8 mouse cellular contexts compared by ENCODE assay signal in genomic region chr2:158376123-158376687, GRCm38 (mm10). TPM values are rescaled to one million over a fixed set of nuclear protein-coding genes. Genes with fewer than 3 reads are reported as not detected.
DNase-seq lines count a peak whose midpoint lies in the region; ATAC-seq and TF ChIP-seq lines count a peak whose summit lies in the region.

No protein-coding gene starts in this region.

- H3K4me3 ChIP-seq in kidney, adult 2 months (ENCODE audit: insufficient read depth, low read depth, low read length): peak overlapping the region; percentile 58
- peak overlapping the region; percentile 44 for H3K4me3 ChIP-seq in hindbrain, postnatal 0 days (ENCODE audit: low read length)
- peak overlapping the region; percentile 66 for H3K4me3 ChIP-seq in midbrain, postnatal 0 days (ENCODE audit: low read depth, low read length)

- no peaks in the 10 kb centered on the region for H3K27me3 ChIP-seq in kidney, adult 2 months (replicated peaks; ENCODE audit: control insufficient read depth, insufficient read depth, low read length)
- H3K27me3 ChIP-seq in hindbrain, postnatal 0 days (ENCODE audit: insufficient read depth, low read length): no peaks in the 10 kb centered on the region
- no peaks in the 10 kb centered on the region for H3K27me3 ChIP-seq in midbrain, postnatal 0 days (ENCODE audit: insufficient read depth, low read length)

- H3K9ac ChIP-seq in hindbrain, postnatal 0 days (replicated peaks; ENCODE audit: low read length): peak overlapping the region; percentile 72
- peak overlapping the region; percentile 96 for H3K9ac ChIP-seq in midbrain, postnatal 0 days (replicated peaks; ENCODE audit: low read length, poor library complexity, severe bottlenecking)

- intact Hi-C loops in gastrocnemius, postnatal 14 days (cut with DNase I; ENCODE audit: low total_unique reads): no loop called here

- WGBS in kidney, adult 2 months: 45% methylated on average over 12 of the region's 12 CpGs
- WGBS in hindbrain, postnatal 0 days: 18% methylated on average over 12 of the region's 12 CpGs
- WGBS in midbrain, postnatal 0 days: 18% methylated on average over 12 of the region's 12 CpGs

- H3K4me1 ChIP-seq in kidney, adult 2 months (ENCODE audit: control insufficient read depth, insufficient read depth, low read length): peaks cover 4% of the 10 kb centered on the region; the same call in 1 of the 2 replicates
- H3K4me1 ChIP-seq in hindbrain, postnatal 0 days (ENCODE audit: insufficient read depth, low read length): no peaks in the 10 kb centered on the region
- peaks cover 5% of the 10 kb centered on the region; the same call in 1 of the 2 replicates for H3K4me1 ChIP-seq in midbrain, postnatal 0 days (ENCODE audit: insufficient read depth, low read length)

- no peak for DNase-seq in kidney, adult 2 months
- DNase-seq in kidney, postnatal 14 days: no peak
- DNase-seq in cerebellum, adult 9-11 months: peak; percentile 74
- no peak for DNase-seq in hindbrain, postnatal 0 days (ENCODE audit: low spot score)
- DNase-seq in midbrain, postnatal 0 days (ENCODE audit: low spot score): no peak
- no peak for DNase-seq in MN1 (ENCODE audit: low spot score)
- no peak for DNase-seq in gastrocnemius, postnatal 14 days

- no peaks in the 10 kb centered on the region for H3K36me3 ChIP-seq in kidney, adult 2 months (ENCODE audit: control insufficient read depth, insufficient read depth, low read length)
- no peaks in the 10 kb centered on the region; the same call in 1 of the 2 replicates for H3K36me3 ChIP-seq in hindbrain, postnatal 0 days (ENCODE audit: insufficient read depth, low read length)
- peaks cover 3% of the 10 kb centered on the region; the same call in 1 of the 2 replicates for H3K36me3 ChIP-seq in midbrain, postnatal 0 days (ENCODE audit: insufficient read depth, low read length)

- no peak overlapping the region; the same call in 1 of the 2 replicates for H3K27ac ChIP-seq in kidney, adult 2 months (ENCODE audit: insufficient read depth, low read depth, low read length)
- H3K27ac ChIP-seq in hindbrain, postnatal 0 days: peak overlapping the region; percentile 94
- peak overlapping the region; percentile 95 for H3K27ac ChIP-seq in midbrain, postnatal 0 days (ENCODE audit: low read depth, low read length)

- no peaks in the 10 kb centered on the region for H3K9me3 ChIP-seq in hindbrain, postnatal 0 days (ENCODE audit: low read length)
- H3K9me3 ChIP-seq in midbrain, postnatal 0 days (ENCODE audit: low read length): no peaks in the 10 kb centered on the region

- H3K4me2 ChIP-seq in hindbrain, postnatal 0 days (ENCODE audit: low read depth, low read length): peak overlapping the region; percentile 55
- peak overlapping the region; percentile 59 for H3K4me2 ChIP-seq in midbrain, postnatal 0 days (ENCODE audit: low read depth, low read length, poor library complexity, severe bottlenecking)

- TF ChIP-seq CTCF in kidney, adult 2 months (conservative IDR thresholded peaks at IDR 0.05; ENCODE audit: insufficient read depth, insufficient read length, low read depth, low read length): no peak
- TF ChIP-seq CTCF in hindbrain, postnatal 0 days (IDR thresholded peaks at IDR 0.05; ENCODE audit: low read depth): no peak
- 0 out of 2 replicates have a peak, but pooled peaks have one; percentile 1 for TF ChIP-seq CTCF in midbrain, postnatal 0 days (IDR thresholded peaks at IDR 0.05)

- peak; percentile 8 for ATAC-seq in hindbrain, postnatal 0 days
- peak; percentile 22; the same call in 1 of the 2 replicates for ATAC-seq in midbrain, postnatal 0 days (ENCODE audit: low FRiP score)
- no peak for ATAC-seq in erythroblast, adult 5-6 weeks (replicated peaks; ENCODE audit: low FRiP score, poor library complexity, severe bottlenecking)

- no peak for TF ChIP-seq POLR2A in kidney, adult 2 months (IDR thresholded peaks at IDR 0.05; ENCODE audit: low read depth, low read length)

RNA-seq across cellular contexts. Expression of gene Snhg11, which starts 0.8 kb away (rescaled TPM):
- polyA plus RNA-seq in kidney, adult 2 months (2012; rRNA removed): 35.3 and 58.4 TPM in 2 replicates
- total RNA-seq in hindbrain, postnatal 0 days (2014; rRNA removed): 134 and 169 TPM in 2 replicates
- 521 and 663 TPM in 2 replicates for polyA plus RNA-seq in hindbrain, postnatal 0 days (2015; fragmentation: Nextera tagmentation; extraction: Ambion mirVana)
- 169 and 264 TPM in 2 replicates for total RNA-seq in midbrain, postnatal 0 days (2014; rRNA removed)
- 514 and 635 TPM in 2 replicates for polyA plus RNA-seq in midbrain, postnatal 0 days (2015; fragmentation: Nextera tagmentation; extraction: Ambion mirVana)
- total RNA-seq in erythroblast, adult 5-6 weeks (2015; ENCODE audit: low replicate concordance): not detected in 2 replicates
- 0.42 TPM in 1 of 2 replicates, not detected in the other for total RNA-seq in erythroblast, adult 5-6 weeks (2017; ENCODE audit: low replicate concordance)
- under 1 TPM; 0.06 to 0.20 TPM for total RNA-seq in gastrocnemius, postnatal 14 days (2021)

RNA-seq across cellular contexts. Expression of gene Ralgapb, which starts 33.4 kb away (rescaled TPM):
- polyA plus RNA-seq in kidney, adult 2 months (2012; rRNA removed): 25.6 and 30.6 TPM in 2 replicates
- total RNA-seq in hindbrain, postnatal 0 days (2014; rRNA removed): 44.9 and 66.1 TPM in 2 replicates
- 16.3 and 17.8 TPM in 2 replicates for polyA plus RNA-seq in hindbrain, postnatal 0 days (2015; fragmentation: Nextera tagmentation; extraction: Ambion mirVana)
- 59.0 and 71.7 TPM in 2 replicates for total RNA-seq in midbrain, postnatal 0 days (2014; rRNA removed)
- polyA plus RNA-seq in midbrain, postnatal 0 days (2015; fragmentation: Nextera tagmentation; extraction: Ambion mirVana): 16.0 and 17.7 TPM in 2 replicates
- total RNA-seq in erythroblast, adult 5-6 weeks (2015; ENCODE audit: low replicate concordance): 6.5 and 18.8 TPM in 2 replicates
- 15.3 and 17.2 TPM in 2 replicates for total RNA-seq in erythroblast, adult 5-6 weeks (2017; ENCODE audit: low replicate concordance)
- 10 to 100 TPM; 20.3 to 21.2 TPM for total RNA-seq in gastrocnemius, postnatal 14 days (2021)

Comparison
In these comparisons a context has a peak if more than half of its experiments do, and no peak if none do; other contexts are left out.
1. RNA of gene Snhg11, which starts 0.8 kb away (total RNA-seq): 169 to 264 TPM in midbrain, postnatal 0 days and 134 to 169 TPM in hindbrain, postnatal 0 days; 0.06 to 0.20 TPM in gastrocnemius, postnatal 14 days and 0.42 TPM in erythroblast, adult 5-6 weeks; every median in the first group is over 10 times any median in the second.
2. Peak in every context shown above with its lines, with median percentiles within 50 percentile points of each other: H3K4me3 ChIP-seq.